In the genomic region with DNA sequence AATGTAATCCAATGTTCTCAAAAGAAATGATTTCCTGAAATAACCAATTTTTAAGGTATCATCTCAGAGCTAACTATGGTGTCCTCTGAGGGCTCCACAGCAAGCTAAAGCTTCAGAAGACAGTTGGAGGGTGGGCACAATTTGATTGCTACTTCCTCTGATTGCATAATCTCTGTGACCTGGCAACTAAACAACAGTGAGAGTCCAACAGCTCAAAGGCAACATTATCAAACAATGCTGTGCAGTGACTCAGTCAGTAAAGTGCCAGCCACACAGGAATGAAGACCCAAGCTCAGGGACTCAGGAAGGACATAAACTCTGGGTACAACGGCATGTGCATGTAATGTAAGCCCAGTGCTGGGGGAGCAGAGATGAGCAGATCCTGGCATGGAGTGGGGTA, we compare ENCODE assay signal across 23 mouse cellular contexts. TPM values are rescaled to one million over a fixed set of nuclear protein-coding genes. Genes with fewer than 3 reads are reported as not detected.
DNase-seq lines count a peak whose midpoint lies in the region; ATAC-seq and TF ChIP-seq lines count a peak whose summit lies in the region.
"Had no signal": no experiment of that assay in that cellular context is flagged by ENCODE, and none has a peak within 500 bp of the region (broad histone marks: within the 10 kb centered on the region; RNA-seq: fewer than 3 reads in every experiment).

No protein-coding gene starts in this region.

- H3K36me3 ChIP-seq in heart, embryonic 16.5 days (ENCODE audit: control insufficient read depth, insufficient read depth): peaks cover 23% of the 10 kb centered on the region
- peaks cover 27% of the 10 kb centered on the region for H3K36me3 ChIP-seq in C2C12 (ENCODE audit: control insufficient read depth, insufficient read depth)
- peaks cover 30% of the 10 kb centered on the region for H3K36me3 ChIP-seq in liver, embryonic 16.5 days (ENCODE audit: control insufficient read depth, insufficient read depth)

- no peak overlapping the region for H3K4me2 ChIP-seq in heart, embryonic 16.5 days (ENCODE audit: low read depth, low read length)
- no peak overlapping the region for H3K4me2 ChIP-seq in liver, embryonic 16.5 days (ENCODE audit: low read depth, low read length)
- H3K4me2 ChIP-seq: heart, embryonic 12.5 days; hindbrain, embryonic 14.5 days; liver, embryonic 15.5 days; midbrain, embryonic 13.5 days; neural tube, embryonic 13.5 days had no signal

- no peak overlapping the region for H3K4me3 ChIP-seq in heart, embryonic 16.5 days (ENCODE audit: low read length)
- no peak overlapping the region for H3K4me3 ChIP-seq in C2C12 (ENCODE audit: insufficient read depth, poor library complexity, severe bottlenecking)
- H3K4me3 ChIP-seq in liver, embryonic 16.5 days (ENCODE audit: low read depth, low read length): no peak overlapping the region
- H3K4me3 ChIP-seq: forebrain, embryonic 10.5 days; heart, embryonic 12.5 days; limb, embryonic 10.5 days; liver, embryonic 15.5 days; midbrain, embryonic 13.5 days; neural tube, embryonic 13.5 days had no signal

- H3K79me2 ChIP-seq in C2C12 (ENCODE audit: control insufficient read depth, insufficient read depth): no peaks in the 10 kb centered on the region

- WGBS in heart, embryonic 16.5 days: 41% methylated on average over 1 of the region's 1 CpGs
- WGBS in liver, embryonic 16.5 days (ENCODE audit: insufficient replicate concordance): 39% methylated on average over 1 of the region's 1 CpGs

- H3K27me3 ChIP-seq in heart, embryonic 16.5 days (ENCODE audit: control insufficient read depth, insufficient read depth, low read length): no peaks in the 10 kb centered on the region
- H3K27me3 ChIP-seq in C2C12 (ENCODE audit: control insufficient read depth, insufficient read depth, insufficient read length): no peaks in the 10 kb centered on the region
- H3K27me3 ChIP-seq in liver, embryonic 16.5 days (ENCODE audit: control insufficient read depth, insufficient read depth, low read depth, low read length): no peaks in the 10 kb centered on the region
- H3K27me3 ChIP-seq: heart, embryonic 12.5 days; liver, embryonic 15.5 days; midbrain, embryonic 13.5 days; neural tube, embryonic 13.5 days had no signal

- no peak for DNase-seq in heart, adult 9 months (ENCODE audit: low spot score in 2 of 2)
- peak; percentile 23 for DNase-seq in 3T3-L1 (ENCODE audit: low read depth, low spot score)
- DNase-seq in layer of hippocampus, adult 9-10 months (ENCODE audit: low spot score): no peak
- DNase-seq in embryo, embryonic 11 days: no peak
- DNase-seq: adrenal gland, postnatal 25 days; cerebellum, adult 11 months; cerebellum, postnatal 14 days; forebrain, postnatal 0 days; kidney, postnatal 36 days; layer of hippocampus, adult 9-11 months; right cerebral cortex, adult 18-20 months; thymus, postnatal 14 days had no signal

- H3K9me3 ChIP-seq in heart, embryonic 16.5 days (replicated peaks; ENCODE audit: control insufficient read depth, low read length): no peaks in the 10 kb centered on the region
- no peaks in the 10 kb centered on the region for H3K9me3 ChIP-seq in liver, embryonic 16.5 days (replicated peaks; ENCODE audit: control insufficient read depth, low read length)
- H3K9me3 ChIP-seq: forebrain, embryonic 10.5 days; G1E; heart, embryonic 12.5 days; limb, embryonic 10.5 days; liver, embryonic 15.5 days; midbrain, embryonic 13.5 days; neural tube, embryonic 13.5 days had no signal

- H3K4me1 ChIP-seq in heart, embryonic 16.5 days (ENCODE audit: control insufficient read depth, insufficient read depth, low read length): peaks cover 8% of the 10 kb centered on the region
- peaks cover 5% of the 10 kb centered on the region; the same call in 1 of the 2 replicates for H3K4me1 ChIP-seq in liver, embryonic 16.5 days (ENCODE audit: control insufficient read depth, low read depth, low read length)
- H3K4me1 ChIP-seq: forebrain, embryonic 10.5 days; limb, embryonic 10.5 days; midbrain, embryonic 13.5 days; neural tube, embryonic 13.5 days had no signal

- H3K79me3 ChIP-seq in C2C12 (ENCODE audit: low read depth): no peaks in the 10 kb centered on the region

- peak overlapping the region; percentile 14 for H3K27ac ChIP-seq in heart, embryonic 16.5 days (ENCODE audit: low read length)
- no peak overlapping the region for H3K27ac ChIP-seq in liver, embryonic 16.5 days (ENCODE audit: low read length)
- H3K27ac ChIP-seq: forebrain, embryonic 10.5 days; hindbrain, embryonic 14.5 days; limb, embryonic 10.5 days; liver, embryonic 15.5 days; midbrain, embryonic 13.5 days; neural tube, embryonic 13.5 days had no signal

- H3ac ChIP-seq in C2C12 (ENCODE audit: control insufficient read depth, insufficient read length, low read depth): no peak overlapping the region

- no peak overlapping the region for H3K9ac ChIP-seq in heart, embryonic 16.5 days (ENCODE audit: low read length)
- H3K9ac ChIP-seq in liver, embryonic 16.5 days (ENCODE audit: low read depth, low read length): no peak overlapping the region
- H3K9ac ChIP-seq: forebrain, postnatal 0 days; heart, embryonic 12.5 days; hindbrain, embryonic 14.5 days; liver, embryonic 15.5 days; midbrain, embryonic 13.5 days; neural tube, embryonic 13.5 days had no signal

- no peak for ATAC-seq in heart, embryonic 16.5 days (replicated peaks; ENCODE audit: extremely low read depth, insufficient read depth, low FRiP score)
- peak; percentile 21; the same call in 1 of the 2 replicates for ATAC-seq in liver, embryonic 16.5 days (ENCODE audit: low read depth)
- ATAC-seq: forebrain, postnatal 0 days; midbrain, embryonic 13.5 days had no signal

- TF ChIP-seq CTCF in C2C12 (IDR thresholded peaks at IDR 0.05; ENCODE audit: control insufficient read depth, insufficient read depth, insufficient read length): no peak

TF ChIP-seq in C2C12, 6 proteins besides CTCF, POLR2A, EP300 and RAD21:
- TF ChIP-seq CEBPB (IDR thresholded peaks at IDR 0.05; ENCODE audit: low read depth): peak; percentile 11
- TF ChIP-seq MYOD1 (IDR thresholded peaks at IDR 0.05; ENCODE audit: control insufficient read depth, insufficient read length, low read depth): no peak
TF ChIP-seq in C2C12: peak in this region for 1.

RNA-seq across cellular contexts. Expression of a gene that starts 11.2 kb away (rescaled TPM):
- 30.7 and 32.8 TPM in 2 replicates for polyA plus RNA-seq in heart, embryonic 16.5 days (2015; fragmentation: Nextera tagmentation; extraction: Ambion mirVana)
- polyA plus RNA-seq in C2C12 (2012; fragmentation: generic; extraction: Trizol): 9.7 TPM
- polyA plus RNA-seq in liver, embryonic 16.5 days (2015; fragmentation: Nextera tagmentation; extraction: Ambion mirVana): 29.0 and 30.7 TPM in 2 replicates

RNA-seq across cellular contexts. Expression of a gene that starts 30.0 kb away (rescaled TPM):
- polyA plus RNA-seq in heart, embryonic 16.5 days (2015; fragmentation: Nextera tagmentation; extraction: Ambion mirVana): 13.1 and 14.0 TPM in 2 replicates
- polyA plus RNA-seq in C2C12 (2012; fragmentation: generic; extraction: Trizol): not detected
- 24.3 and 26.4 TPM in 2 replicates for polyA plus RNA-seq in liver, embryonic 16.5 days (2015; fragmentation: Nextera tagmentation; extraction: Ambion mirVana)
- polyA plus RNA-seq: G1E had no signal

Comparison
In these comparisons a context has a peak if more than half of its experiments do, and no peak if none do; other contexts are left out.
1. RNA of a gene that starts 30.0 kb away (polyA plus RNA-seq): 24.3 to 26.4 TPM in liver, embryonic 16.5 days and 13.1 to 14.0 TPM in heart, embryonic 16.5 days; not detected in C2C12 (single experiment); every median in the first group is over 10 times any median in the second.